Mouse (Mus musculus) embryonic fibroblast, embryonic 13.5 days (primary cell): ENCODE measurements at regions not wholly inside any gene's neighbourhood (a gene's known extent, or its start where the extent isn't known, plus 50 kb on each side); places are given as distances from the start of the nearest gene placed in this dataset.

ENCODE experiments used
- H3K27ac ChIP-seq: 2 replicates; pipeline ENCODE4 v1.5.1; 2012; ENCODE audit warnings: low read length, control low read depth, inconsistent platforms; ENCODE audit not compliant: insufficient read depth
- H3K4me1 ChIP-seq: 2 replicates; pipeline ENCODE4 v1.6.1; 2011; ENCODE audit warnings: low read length; ENCODE audit not compliant: control insufficient read depth, insufficient read depth
- H3K4me3 ChIP-seq: 2 replicates; pipeline ENCODE4 v1.5.1; 2011; ENCODE audit warnings: mild to moderate bottlenecking, control low read depth, low read length; ENCODE audit not compliant: insufficient read depth
- CTCF ChIP-seq: IDR thresholded peaks from 2 replicates; pipeline ENCODE4 v1.5.1; 2011; ENCODE audit warnings: mild to moderate bottlenecking, control low read depth, low read length, moderate library complexity, borderline replicate concordance; ENCODE audit not compliant: insufficient read depth
- POLR2A ChIP-seq: IDR thresholded peaks from 2 replicates; pipeline ENCODE4 v1.6.1; 2011; ENCODE audit warnings: low read depth, mild to moderate bottlenecking, control low read depth, low read length, moderate library complexity

- Histone ChIP-seq H3K4me1 (0 out of 2 replicates have a peak, but pooled peaks cover 4% of the 10 kb centered on the region), H3K4me3 (no peak overlapping the region)
- TF ChIP-seq CTCF (no peak), POLR2A (no peak)
These were observed 111.8 kb upstream of the D7Ertd443e start for GRCm38 (mm10) chr7:134497219-134497618.

GRCm38 (mm10) chr7:134497870-134498269 lies 112.4 kb upstream of the D7Ertd443e start:
- no peak overlapping the region for H3K27ac ChIP-seq
- H3K4me3 ChIP-seq, result no peak overlapping the region
- TF ChIP-seq CTCF (no peak), POLR2A (no peak)
- 0 out of 2 replicates have a peak, but pooled peaks cover 4% of the 10 kb centered on the region for H3K4me1 ChIP-seq

More at GRCm38 (mm10) chr7:134497219-134497618, 111.8 kb upstream of the D7Ertd443e start:
- no peak overlapping the region for H3K27ac ChIP-seq

- no peak overlapping the region for H3K27ac ChIP-seq
- H3K4me1 ChIP-seq, result 0 out of 2 replicates have a peak, but pooled peaks cover 4% of the 10 kb centered on the region
- no peak overlapping the region for H3K4me3 ChIP-seq
- TF ChIP-seq CTCF (no peak), POLR2A (no peak)
These were observed 113.3 kb upstream of the D7Ertd443e start for GRCm38 (mm10) chr7:134498716-134499115.

GRCm38 (mm10) chr7:134499429-134499828 lies 114.0 kb upstream of the D7Ertd443e start:
- Histone ChIP-seq H3K4me3 (no peak overlapping the region), H3K4me1 (0 out of 2 replicates have a peak, but pooled peaks cover 4% of the 10 kb centered on the region), H3K27ac (no peak overlapping the region)
- TF ChIP-seq CTCF (no peak), POLR2A (no peak)

- H3K4me1 ChIP-seq, result 0 out of 2 replicates have a peak, but pooled peaks cover 4% of the 10 kb centered on the region
- no peak overlapping the region for H3K4me3 ChIP-seq
- H3K27ac ChIP-seq, result no peak overlapping the region
- TF ChIP-seq POLR2A (no peak), CTCF (no peak)
These were observed 114.7 kb upstream of the D7Ertd443e start for GRCm38 (mm10) chr7:134500210-134500609.

- Histone ChIP-seq H3K4me3 (no peak overlapping the region), H3K4me1 (no peaks in the 10 kb centered on the region), H3K27ac (no peak overlapping the region)
- TF ChIP-seq CTCF, result no peak
These were observed 115.6 kb upstream of the D7Ertd443e start for GRCm38 (mm10) chr7:134501079-134501478.

GRCm38 (mm10) chr7:134510333-134510928 lies 125.0 kb upstream of the D7Ertd443e start:
- Histone ChIP-seq H3K4me3 (no peak overlapping the region), H3K27ac (no peak overlapping the region), H3K4me1 (no peaks in the 10 kb centered on the region)
- TF ChIP-seq POLR2A (no peak), CTCF (no peak)

GRCm38 (mm10) chr7:134519372-134519975 lies 134.0 kb upstream of the D7Ertd443e start:
- TF ChIP-seq CTCF, result no peak
- no peak for TF ChIP-seq POLR2A
- Histone ChIP-seq H3K27ac (no peak overlapping the region), H3K4me3 (no peak overlapping the region), H3K4me1 (no peaks in the 10 kb centered on the region)

GRCm38 (mm10) chr7:134523897-134524296 lies 138.4 kb upstream of the D7Ertd443e start:
- Histone ChIP-seq H3K4me3 (no peak overlapping the region), H3K27ac (no peak overlapping the region), H3K4me1 (no peaks in the 10 kb centered on the region)
- TF ChIP-seq POLR2A (no peak), CTCF (no peak)

GRCm38 (mm10) chr7:134525041-134525440 lies 139.6 kb upstream of the D7Ertd443e start:
- TF ChIP-seq POLR2A (no peak), CTCF (no peak)

GRCm38 (mm10) chr7:134525461-134525860 lies 140.0 kb upstream of the D7Ertd443e start:
- Histone ChIP-seq H3K27ac (no peak overlapping the region), H3K4me3 (no peak overlapping the region), H3K4me1 (no peaks in the 10 kb centered on the region)
- no peak for TF ChIP-seq POLR2A
- TF ChIP-seq CTCF, result no peak

More at GRCm38 (mm10) chr7:134525041-134525440, 139.6 kb upstream of the D7Ertd443e start:
- Histone ChIP-seq H3K4me3 (no peak overlapping the region), H3K27ac (no peak overlapping the region), H3K4me1 (no peaks in the 10 kb centered on the region)
